Mouse (Mus musculus) kidney, adult 18-20 months (tissue): ENCODE results near the gene A730009L09Rik.

Experiments
- DNase-seq: peaks from one replicate; pipeline ENCODE4 v3.0.0; 2021

A730009L09Rik gene

GRCm38 (mm10) chr16:84514821-84515220, at the start of gene A730009L09Rik:
TSS of gene A730009L09Rik (plus strand) at chr16:84515121.
- DNase-seq = no peak

GRCm38 (mm10) chr16:84465581-84466165, 49.2 kb upstream of the A730009L09Rik start:
- DNase-seq = no peak

GRCm38 (mm10) chr16:84468898-84469297, 46.0 kb upstream of the A730009L09Rik start:
- DNase-seq = no peak

GRCm38 (mm10) chr16:84469994-84470393, 44.9 kb upstream of the A730009L09Rik start:
- DNase-seq = no peak

- no peak for DNase-seq
Measured at GRCm38 (mm10) chr16:84473406-84473805, 41.5 kb upstream of the A730009L09Rik start.

- DNase-seq = no peak
Measured at GRCm38 (mm10) chr16:84474712-84475111, 40.2 kb upstream of the A730009L09Rik start.

- DNase-seq = no peak
Measured at GRCm38 (mm10) chr16:84476948-84477347, 38.0 kb upstream of the A730009L09Rik start.

GRCm38 (mm10) chr16:84477528-84477927, 37.4 kb upstream of the A730009L09Rik start:
- no peak for DNase-seq

GRCm38 (mm10) chr16:84477952-84478351, 37.0 kb upstream of the A730009L09Rik start:
- no peak for DNase-seq

- no peak for DNase-seq
Measured at GRCm38 (mm10) chr16:84485931-84486330, 29.0 kb upstream of the A730009L09Rik start.

GRCm38 (mm10) chr16:84494818-84495217, 20.1 kb upstream of the A730009L09Rik start:
- DNase-seq = no peak

- DNase-seq = no peak
Measured at GRCm38 (mm10) chr16:84495438-84495837, 19.5 kb upstream of the A730009L09Rik start.

- no peak for DNase-seq
Measured at GRCm38 (mm10) chr16:84507681-84508080, 7.2 kb upstream of the A730009L09Rik start.

- no peak for DNase-seq
Measured at GRCm38 (mm10) chr16:84521975-84522635, 7.2 kb downstream of the A730009L09Rik start.

GRCm38 (mm10) chr16:84523061-84523460, 8.1 kb downstream of the A730009L09Rik start:
- no peak for DNase-seq

GRCm38 (mm10) chr16:84527375-84527774, 12.5 kb downstream of the A730009L09Rik start:
- DNase-seq = peak; percentile 58

- DNase-seq = no peak
Measured at GRCm38 (mm10) chr16:84532803-84533202, 17.9 kb downstream of the A730009L09Rik start.

GRCm38 (mm10) chr16:84546059-84546458, 31.1 kb downstream of the A730009L09Rik start:
- no peak for DNase-seq

- no peak for DNase-seq
Measured at GRCm38 (mm10) chr16:84549122-84549521, 34.2 kb downstream of the A730009L09Rik start.

- DNase-seq = no peak
Measured at GRCm38 (mm10) chr16:84550445-84550844, 35.5 kb downstream of the A730009L09Rik start.

- DNase-seq = no peak
Measured at GRCm38 (mm10) chr16:84553981-84554380, 39.1 kb downstream of the A730009L09Rik start.

- no peak for DNase-seq
Measured at GRCm38 (mm10) chr16:84558113-84558917, 43.4 kb downstream of the A730009L09Rik start.

GRCm38 (mm10) chr16:84559569-84560278, 44.8 kb downstream of the A730009L09Rik start:
- DNase-seq = no peak
